Mouse (Mus musculus) limb, embryonic 14.5 days (tissue): ENCODE measurements around the gene Jkamp. TPM values are rescaled to one million over a fixed set of nuclear protein-coding genes. Genes with fewer than 3 reads are reported as not detected.

Source experiments
- ATAC-seq: fragments of 200-750 bp; cut with Nextera tagmentation; 2 replicates; pipeline ENCODE4 v1.8.0; 2017; ENCODE audit warnings: low read depth, moderate number of reproducible peaks, moderate TSS enrichment; ENCODE audit not compliant: low FRiP score
- DNase-seq: peaks from one replicate; pipeline ENCODE4 v3.0.0-alpha.2; 2015; ENCODE audit warnings: low spot score
- H3K27ac ChIP-seq: fragments of 300-500 bp; sonication (generic); replicated peaks from 2 replicates; pipeline ENCODE4 v1.5.1; 2014; ENCODE audit warnings: low read depth, mild to moderate bottlenecking, low read length, moderate library complexity, mixed read lengths
- H3K27me3 ChIP-seq: fragments of 300-500 bp; sonication (generic); 2 replicates; pipeline ENCODE4 v1.6.1; 2014; ENCODE audit warnings: low read length, mixed read lengths; ENCODE audit not compliant: control insufficient read depth, insufficient read depth
- H3K36me3 ChIP-seq: fragments of 300-500 bp; sonication (generic); 2 replicates; pipeline ENCODE4 v1.6.1; 2014; ENCODE audit warnings: mild to moderate bottlenecking, low read length, moderate library complexity, mixed read lengths; ENCODE audit not compliant: control insufficient read depth, insufficient read depth
- H3K4me1 ChIP-seq: fragments of 300-500 bp; sonication (generic); 2 replicates; pipeline ENCODE4 v1.6.1; 2014; ENCODE audit warnings: antibody characterized with exemption, low read length, mixed read lengths; ENCODE audit not compliant: control insufficient read depth, insufficient read depth
- H3K4me2 ChIP-seq: fragments of 300-500 bp; sonication (generic); replicated peaks from 2 replicates; pipeline ENCODE4 v1.6.1; 2014; ENCODE audit warnings: low read depth, mild to moderate bottlenecking, low read length, moderate library complexity; ENCODE audit not compliant: severe bottlenecking
- H3K4me3 ChIP-seq: fragments of 300-500 bp; sonication (generic); replicated peaks from 2 replicates; pipeline ENCODE4 v1.5.1; 2014; ENCODE audit warnings: low read length
- H3K9ac ChIP-seq: fragments of 300-500 bp; sonication (generic); 2 replicates; pipeline ENCODE4 v1.6.1; 2014; ENCODE audit warnings: mild to moderate bottlenecking, low read depth, low read length, moderate library complexity; ENCODE audit not compliant: severe bottlenecking
- H3K9me3 ChIP-seq: fragments of 300-500 bp; sonication (generic); 2 replicates; pipeline ENCODE4 v1.6.1; 2016; ENCODE audit warnings: low read length; ENCODE audit not compliant: control insufficient read depth
- POLR2A ChIP-seq: fragments of 200-500 bp; IDR thresholded peaks from 2 replicates; pipeline ENCODE4 v1.8.0; 2012; ENCODE audit warnings: inconsistent platforms, mild to moderate bottlenecking, moderate library complexity, borderline replicate concordance; ENCODE audit not compliant: insufficient read depth, insufficient read length; ENCODE audit errors: extremely low read depth
- WGBS: fragments of 180-500 bp; shearing (Covaris S2); extraction: QIAGEN DNeasy Blood & Tissue Kit; methylation state at CpG from one replicate; pipeline ENCODE4 v1.1.7; 2014; 5-methylcytosine and 5-hydroxymethylcytosine counted together
- polyA plus RNA-seq, 2 experiments: library from polyadenylated mRNA; depleted of rRNA in 1 of 2; stranded (reverse) in 1 of 2; unstranded in 1 of 2; fragments of >200 nt; fragmentation: Nextera tagmentation in 1 of 2; extraction: Ambion mirVana in 1 of 2; gene quantifications; 2 replicates each; pipeline versions ENCODE4 v1.2.1 to v1.2.3; 2012 to 2014

Jkamp gene
- polyA plus RNA-seq, 2 experiments, result 63.3 to 67.3 TPM

GRCm38 (mm10) chr12:72081961-72082360 lies 3.4 kb upstream of the Jkamp start:
- H3K4me3 ChIP-seq, result no peak overlapping the region
- no peaks in the 10 kb centered on the region for H3K27me3 ChIP-seq
- 62% methylated on average over 3 of the region's 3 CpGs for WGBS
- no peaks in the 10 kb centered on the region for H3K9me3 ChIP-seq
- H3K27ac ChIP-seq, result no peak overlapping the region
- H3K4me1 ChIP-seq, result peaks cover 13% of the 10 kb centered on the region; the same call in 1 of the 2 replicates
- DNase-seq (no peak), ATAC-seq (no peak)
- no peak for TF ChIP-seq POLR2A
- no peaks in the 10 kb centered on the region for H3K36me3 ChIP-seq
- no peak overlapping the region for H3K9ac ChIP-seq
- no peak overlapping the region; the same call in 1 of the 2 replicates for H3K4me2 ChIP-seq

GRCm38 (mm10) chr12:72082370-72082769 lies 3.0 kb upstream of the Jkamp start:
- TF ChIP-seq POLR2A, result no peak
- Histone ChIP-seq H3K27ac (no peak overlapping the region), H3K36me3 (no peaks in the 10 kb centered on the region), H3K4me3 (no peak overlapping the region), H3K9ac (no peak overlapping the region), H3K4me2 (no peak overlapping the region; the same call in 1 of the 2 replicates), H3K27me3 (no peaks in the 10 kb centered on the region), H3K9me3 (no peaks in the 10 kb centered on the region), H3K4me1 (peaks cover 15% of the 10 kb centered on the region)
- no peak for ATAC-seq
- no peak for DNase-seq
- 26% methylated on average over 18 of the region's 18 CpGs for WGBS

DNA sequence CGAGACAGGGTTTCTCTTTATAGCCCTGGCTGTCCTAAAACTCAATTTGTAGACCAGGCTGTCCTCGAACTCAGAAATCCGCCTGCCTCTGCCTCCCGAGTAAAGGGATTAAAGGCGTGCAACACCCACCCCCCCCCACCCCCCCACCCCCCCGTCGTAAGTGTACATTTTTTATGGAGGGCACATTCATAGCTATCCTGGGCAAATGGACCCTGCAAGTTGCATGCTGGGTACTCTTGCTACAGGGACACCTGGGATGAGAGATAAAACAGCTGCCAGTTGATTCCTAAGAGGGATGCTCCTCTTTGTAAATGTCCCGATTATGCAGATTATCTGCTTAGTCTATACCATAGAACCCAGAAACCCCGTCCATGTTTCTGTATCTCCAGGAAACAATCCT lies 2.1 kb upstream of the Jkamp start:
- 85% methylated on average over 9 of the region's 9 CpGs for WGBS
- H3K4me1 ChIP-seq, result peaks cover 18% of the 10 kb centered on the region
- H3K4me2 ChIP-seq, result no peak overlapping the region
- no peak overlapping the region for H3K27ac ChIP-seq
- no peak for TF ChIP-seq POLR2A
- no peak overlapping the region for H3K9ac ChIP-seq
- no peak overlapping the region for H3K4me3 ChIP-seq
- ATAC-seq (no peak), DNase-seq (no peak)
- H3K9me3 ChIP-seq, result no peaks in the 10 kb centered on the region
- no peaks in the 10 kb centered on the region for H3K36me3 ChIP-seq
- no peaks in the 10 kb centered on the region for H3K27me3 ChIP-seq

GRCm38 (mm10) chr12:72084261-72085023 lies 947 bp upstream of the Jkamp start:
- H3K27ac ChIP-seq, result peak overlapping the region; percentile 92

DNA sequence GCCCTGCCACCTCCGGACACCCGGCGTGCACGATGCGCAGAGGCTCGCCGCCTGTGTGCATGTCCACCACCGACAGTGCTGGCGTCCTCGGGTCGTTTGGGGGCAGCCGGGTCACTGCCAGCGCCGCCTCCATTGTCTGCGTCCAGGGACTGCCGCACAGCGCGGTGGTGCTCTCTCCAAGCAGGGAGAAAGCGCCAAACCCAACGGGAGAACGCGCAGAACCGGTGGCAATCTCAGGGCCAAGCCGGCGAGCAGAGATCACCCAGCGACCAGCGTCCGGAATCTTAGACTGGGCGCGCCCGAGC lies 413 bp upstream of the Jkamp start:
- WGBS, result under 1% methylated on average over 24 of the region's 31 CpGs

More at GRCm38 (mm10) chr12:72084261-72085023, 947 bp upstream of the Jkamp start:
- H3K9ac ChIP-seq, result peak overlapping the region; percentile 72
- 6% methylated on average over 46 of the region's 46 CpGs for WGBS
- TF ChIP-seq POLR2A, result no peak
- DNase-seq (peak; percentile 38), ATAC-seq (no peak)
- peak overlapping the region; percentile 93 for H3K4me2 ChIP-seq
- peak overlapping the region; percentile 76 for H3K4me3 ChIP-seq
- no peaks in the 10 kb centered on the region for H3K36me3 ChIP-seq
- H3K9me3 ChIP-seq, result no peaks in the 10 kb centered on the region
- H3K27me3 ChIP-seq, result no peaks in the 10 kb centered on the region
- H3K4me1 ChIP-seq, result peaks cover 18% of the 10 kb centered on the region

More for the DNA sequence above, 413 bp upstream of the Jkamp start:
- Histone ChIP-seq H3K36me3 (no peaks in the 10 kb centered on the region), H3K27ac (peak overlapping the region; percentile 92), H3K4me3 (peak overlapping the region; percentile 76), H3K27me3 (no peaks in the 10 kb centered on the region), H3K9me3 (no peaks in the 10 kb centered on the region), H3K4me1 (peaks cover 18% of the 10 kb centered on the region), H3K4me2 (peak overlapping the region; percentile 93), H3K9ac (peak overlapping the region; percentile 72)
- DNase-seq (no peak), ATAC-seq (no peak)
- TF ChIP-seq POLR2A, result no peak
